Mouse (Mus musculus): ENCODE data around the gene Polr3g. TPM values are rescaled to one million over a fixed set of nuclear protein-coding genes. Genes with fewer than 3 reads are reported as not detected.
"Not testable (repeated sequence)": the region's sequence is repeated elsewhere in the genome, so short reads cannot be mapped to it uniquely, and the experiment has no call there.

Gene Polr3g
- total RNA-seq, 2 experiments from 2014 or later, result 0.69 to 1.3 TPM

DNA sequence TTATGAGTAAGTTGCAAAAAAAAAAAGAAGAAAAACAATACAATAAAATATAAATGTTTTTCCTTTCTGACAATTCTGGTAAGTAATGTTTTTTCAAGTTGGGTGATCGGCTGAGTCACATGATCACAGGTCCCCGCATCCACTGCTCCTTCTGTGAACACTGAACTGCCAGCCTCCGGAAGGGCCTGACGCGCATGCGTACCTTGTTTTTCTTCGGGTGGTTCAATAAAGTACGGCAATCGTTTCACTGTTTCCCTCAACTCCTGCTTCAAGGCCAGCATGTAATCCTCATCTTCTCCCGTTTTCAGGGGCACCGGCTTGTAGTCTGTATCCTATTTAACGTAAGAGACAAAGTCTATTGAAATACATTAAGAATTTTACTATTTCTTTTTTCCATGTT lies 16.4 kb downstream of the Polr3g start:
- intact Hi-C loops (cut with DNase I; ENCODE audit: low total_unique reads), result no loop called here

DNA sequence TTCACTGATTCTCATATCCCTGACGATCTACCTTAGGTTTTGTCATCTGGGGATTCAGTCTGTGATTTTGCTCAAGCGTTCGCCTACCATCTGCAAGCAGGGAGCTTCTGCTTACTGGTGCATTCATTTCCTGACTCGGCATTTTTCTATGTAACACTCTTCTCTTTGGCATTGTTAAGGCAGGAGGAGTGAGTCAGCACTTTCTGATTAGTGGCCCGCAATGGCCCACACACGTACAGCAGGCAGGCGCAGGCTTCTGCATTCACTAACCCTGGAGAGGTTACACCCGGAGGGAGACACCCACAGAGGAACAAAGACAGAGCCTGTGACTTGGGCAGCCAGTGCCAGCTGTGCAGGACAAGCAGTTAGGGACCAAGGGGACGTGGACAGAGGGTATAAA lies 19.2 kb downstream of the Polr3g start:
- intact Hi-C loops (cut with DNase I; ENCODE audit: low total_unique reads), result no loop called here
- no peak for DNase-seq

More for the DNA sequence above, 16.4 kb downstream of the Polr3g start:
- DNase-seq, result no peak

DNA sequence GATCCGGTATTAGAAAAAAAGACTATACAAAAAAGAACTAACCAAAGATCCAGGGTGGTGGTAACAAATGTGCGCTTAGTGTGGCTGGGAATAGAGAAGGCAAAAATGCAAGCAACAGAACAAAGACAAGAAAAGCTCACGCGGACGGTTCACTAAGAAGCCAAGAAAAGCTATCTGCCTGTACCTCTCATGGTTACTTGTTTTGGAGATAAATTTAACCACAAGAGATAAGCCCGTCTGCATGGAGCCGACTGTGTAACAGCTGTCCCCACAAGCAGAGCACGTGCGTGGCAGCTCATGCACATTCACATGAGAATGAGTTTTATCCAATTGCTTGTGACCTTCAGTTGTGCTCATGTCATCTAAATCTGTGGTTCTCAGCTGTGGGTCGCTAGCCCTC lies 20.3 kb downstream of the Polr3g start:
- DNase-seq, result no peak
- intact Hi-C loops (cut with DNase I; ENCODE audit: low total_unique reads), result no loop called here

DNA sequence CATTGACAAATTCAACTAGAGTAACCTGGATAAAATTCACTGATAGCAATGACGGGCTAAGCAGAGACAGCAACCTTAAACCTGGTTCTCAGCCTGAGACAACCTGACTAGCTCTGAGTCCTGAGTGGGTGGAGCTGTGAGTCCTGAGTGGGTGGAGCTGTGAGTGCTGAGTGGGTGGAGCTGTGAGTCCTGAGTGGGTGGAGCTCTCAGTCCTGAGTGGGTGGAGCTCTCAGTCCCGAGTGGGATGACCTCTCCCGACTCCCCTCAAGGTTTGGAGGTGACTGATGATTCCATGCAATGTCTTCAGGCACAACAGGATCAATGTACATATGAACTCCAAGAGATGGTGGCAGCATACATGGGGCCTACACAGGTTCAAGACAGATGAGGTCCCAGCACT lies 21.2 kb downstream of the Polr3g start:
- no peak for DNase-seq
- intact Hi-C loops (cut with DNase I; ENCODE audit: low total_unique reads), result no loop called here

DNA sequence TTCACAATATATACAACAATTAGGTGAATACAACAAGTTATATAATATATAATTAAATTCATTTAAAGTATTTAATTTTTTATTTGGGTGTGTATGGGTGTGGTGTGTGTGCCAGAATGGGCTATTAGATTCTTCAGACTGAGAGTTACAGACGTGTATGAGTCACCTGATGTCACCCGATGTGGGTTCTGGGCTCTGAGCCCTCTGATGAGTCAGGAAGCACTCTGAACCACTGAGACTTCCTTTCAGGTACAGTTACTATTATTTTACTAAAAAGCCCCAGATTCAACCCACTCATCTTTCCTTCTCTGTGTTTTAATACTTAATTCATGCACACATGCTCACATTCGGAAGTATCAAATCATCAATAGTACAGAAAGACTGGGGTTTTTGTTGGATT lies 25.9 kb downstream of the Polr3g start:
- intact Hi-C loops (cut with DNase I; ENCODE audit: low total_unique reads), result no loop called here

DNA sequence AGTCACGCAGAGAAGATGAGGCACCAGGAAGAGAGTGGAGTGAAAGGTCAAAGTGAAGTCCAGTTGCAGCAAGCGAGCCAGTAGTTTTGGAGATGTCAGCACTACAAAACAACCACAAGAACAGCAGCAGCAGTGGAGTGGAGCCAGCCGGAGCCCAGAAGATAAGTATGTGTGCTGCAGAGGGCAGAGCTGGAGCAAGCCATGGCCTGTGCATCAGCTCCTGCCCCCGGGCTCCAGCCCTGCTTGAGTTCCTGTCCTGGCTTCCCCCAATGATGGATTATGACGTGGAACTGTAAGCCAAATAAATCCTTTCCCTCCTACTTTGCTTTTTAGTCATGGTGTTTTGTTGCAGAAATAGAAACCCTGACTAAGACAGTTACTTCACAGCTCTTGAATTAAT lies 26.6 kb downstream of the Polr3g start:
- DNase-seq, result no peak
- intact Hi-C loops (cut with DNase I; ENCODE audit: low total_unique reads), result no loop called here

More for the DNA sequence above, 25.9 kb downstream of the Polr3g start:
- no peak for DNase-seq

DNA sequence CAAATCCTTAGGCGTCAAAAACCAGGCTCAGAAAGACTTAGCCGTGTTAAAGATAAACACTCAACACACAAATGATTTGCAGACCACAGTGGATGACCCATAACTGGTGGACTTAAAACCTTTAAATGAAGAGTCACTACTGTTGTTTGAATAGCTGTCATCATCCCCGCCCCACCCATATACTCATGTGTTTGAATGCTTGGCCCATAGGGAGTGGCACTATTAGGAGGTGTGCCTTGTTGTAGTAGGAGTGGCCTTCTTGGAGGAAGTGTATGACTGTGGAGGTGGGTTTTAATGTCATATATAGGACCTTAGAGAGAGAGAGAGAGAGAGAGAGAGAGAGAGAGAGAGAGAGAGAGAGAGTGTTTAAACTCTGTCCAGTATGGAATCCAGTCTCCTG lies 27.7 kb downstream of the Polr3g start:
- intact Hi-C loops (cut with DNase I; ENCODE audit: low total_unique reads), result no loop called here
- DNase-seq, result no peak

DNA sequence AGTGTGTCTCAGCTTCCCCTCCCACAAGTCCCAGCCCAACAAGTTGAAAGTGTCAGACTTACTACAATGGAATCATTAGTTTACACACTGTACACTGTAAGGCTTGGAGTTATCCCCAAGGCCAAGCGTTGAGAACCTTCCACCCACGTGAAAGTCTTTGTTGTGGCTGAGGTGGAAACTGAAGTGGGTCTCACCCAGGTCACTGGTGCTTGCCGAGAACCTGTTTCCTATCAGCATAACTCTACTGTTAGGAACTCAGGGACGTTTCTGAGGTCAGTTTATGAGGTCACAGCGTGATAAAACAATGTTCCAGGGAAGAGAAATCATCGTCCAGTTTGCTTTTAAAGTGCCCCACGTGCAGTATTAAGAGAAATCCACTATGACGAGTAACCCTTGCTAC lies 35.5 kb downstream of the Polr3g start:
- intact Hi-C loops (cut with DNase I; ENCODE audit: low total_unique reads), result no loop called here
- DNase-seq, result no peak

DNA sequence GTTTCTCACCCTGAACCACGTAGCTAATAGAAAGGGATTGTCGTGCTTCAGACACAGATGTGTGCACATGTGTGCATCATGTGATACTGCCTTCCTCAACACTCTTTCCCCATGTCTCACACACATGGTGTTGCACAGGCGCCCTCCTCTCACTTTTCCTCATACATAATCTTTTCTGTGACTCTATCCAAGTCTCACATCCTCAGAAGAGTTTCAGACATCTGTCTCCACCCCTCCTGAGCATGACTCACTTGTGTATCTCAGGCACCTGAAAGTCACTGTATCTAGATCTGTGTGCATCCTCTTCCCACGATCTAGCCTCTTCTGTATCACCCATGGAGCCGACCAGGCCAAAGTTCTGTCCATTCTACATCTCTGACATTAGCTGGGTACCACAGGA lies 43.1 kb downstream of the Polr3g start:
- DNase-seq, result no peak
- intact Hi-C loops (cut with DNase I; ENCODE audit: low total_unique reads), result no loop called here

DNA sequence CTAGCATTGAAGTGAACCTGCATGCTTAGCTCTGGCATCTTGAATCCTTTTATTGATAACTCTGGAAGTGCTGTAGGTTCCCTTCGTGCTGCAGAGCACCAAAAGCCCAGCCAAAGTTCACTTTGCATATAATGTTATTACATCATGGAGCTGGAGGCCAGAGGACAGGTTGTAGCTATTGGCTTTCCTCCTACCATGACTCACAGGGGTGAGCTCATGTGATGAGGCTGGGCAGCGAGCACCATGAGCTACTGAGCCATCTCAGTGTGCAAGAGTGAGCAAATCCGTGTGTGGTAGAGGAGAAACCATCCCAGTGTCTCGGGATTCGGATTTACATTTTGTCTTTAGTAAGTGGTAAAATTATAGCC lies 46.5 kb downstream of the Polr3g start:
- no peak for DNase-seq

DNA sequence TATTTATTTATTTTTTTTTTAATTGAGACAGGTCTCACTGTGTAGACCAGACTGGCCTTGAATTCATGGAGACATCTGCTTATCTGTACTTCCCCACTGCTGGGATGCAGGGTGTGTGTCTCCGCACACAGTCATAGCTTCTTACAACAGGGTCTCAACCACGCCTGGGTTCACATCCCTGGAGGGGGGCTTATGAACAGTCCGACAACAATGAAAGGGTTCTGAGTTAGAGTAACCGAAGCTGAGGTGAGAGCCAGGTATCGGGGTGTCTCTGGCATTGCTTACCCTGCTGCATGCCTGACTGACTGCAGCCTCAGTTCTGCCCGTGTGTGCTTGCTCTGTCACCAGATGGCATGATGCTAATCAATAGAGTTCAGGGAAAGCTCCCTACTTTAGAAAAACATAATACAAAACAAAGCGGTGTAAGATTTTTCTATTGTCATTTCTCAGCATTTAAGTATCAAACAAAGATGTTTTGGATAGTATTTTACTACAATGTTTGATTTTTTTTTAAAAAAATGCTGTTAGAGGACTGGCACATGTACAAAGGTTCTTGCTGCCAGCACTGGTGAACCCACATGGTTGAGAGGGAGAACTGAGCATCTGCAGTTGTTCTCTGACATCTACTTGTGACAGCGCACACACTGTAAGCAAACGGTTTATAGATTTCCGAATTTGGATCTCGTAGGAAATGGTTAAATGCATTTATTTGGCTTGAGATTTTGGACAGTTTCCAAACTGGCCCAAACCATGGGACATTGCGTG lies 47.1 kb downstream of the Polr3g start:
- DNase-seq, result no peak
- intact Hi-C loops (cut with DNase I; ENCODE audit: low total_unique reads), result no loop called here

More for the DNA sequence above, 46.5 kb downstream of the Polr3g start:
- intact Hi-C loops (cut with DNase I; ENCODE audit: low total_unique reads), result no loop called here

DNA sequence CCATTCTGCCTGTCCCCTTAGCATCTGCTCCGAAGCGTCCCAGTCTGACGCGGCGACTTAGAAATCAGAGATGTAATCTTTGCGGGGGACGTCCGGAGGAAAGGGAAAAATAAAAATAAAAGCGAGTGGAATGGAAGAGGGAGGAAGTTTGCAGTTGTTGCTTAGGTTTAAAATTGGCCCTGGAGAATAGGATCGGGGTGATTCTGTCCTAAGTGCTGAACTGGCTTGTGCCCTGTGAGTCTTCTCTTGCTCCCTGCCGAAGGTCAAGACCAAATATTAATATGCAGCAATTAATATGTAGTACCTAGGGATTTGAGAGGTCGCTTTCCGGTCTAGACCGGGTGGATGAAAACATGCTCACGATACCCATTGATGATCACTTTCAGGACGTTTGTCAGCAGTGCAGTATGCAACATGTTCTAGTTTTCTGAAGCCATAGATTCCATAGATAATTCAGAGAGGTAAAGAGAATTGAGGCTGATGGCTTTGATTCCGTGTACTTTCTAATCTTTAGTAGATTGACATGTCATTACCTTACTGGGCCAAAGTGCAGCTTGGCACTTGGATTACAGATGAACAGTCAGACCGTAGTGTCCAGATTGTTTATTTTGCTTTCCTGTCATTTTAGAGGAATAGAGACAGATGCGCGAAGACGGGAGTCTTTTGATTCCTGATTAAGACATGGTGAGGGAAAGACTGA lies 52.6 kb downstream of the Polr3g start:
- intact Hi-C loops (cut with DNase I; ENCODE audit: low total_unique reads), result no loop called here
- DNase-seq, result no peak

DNA sequence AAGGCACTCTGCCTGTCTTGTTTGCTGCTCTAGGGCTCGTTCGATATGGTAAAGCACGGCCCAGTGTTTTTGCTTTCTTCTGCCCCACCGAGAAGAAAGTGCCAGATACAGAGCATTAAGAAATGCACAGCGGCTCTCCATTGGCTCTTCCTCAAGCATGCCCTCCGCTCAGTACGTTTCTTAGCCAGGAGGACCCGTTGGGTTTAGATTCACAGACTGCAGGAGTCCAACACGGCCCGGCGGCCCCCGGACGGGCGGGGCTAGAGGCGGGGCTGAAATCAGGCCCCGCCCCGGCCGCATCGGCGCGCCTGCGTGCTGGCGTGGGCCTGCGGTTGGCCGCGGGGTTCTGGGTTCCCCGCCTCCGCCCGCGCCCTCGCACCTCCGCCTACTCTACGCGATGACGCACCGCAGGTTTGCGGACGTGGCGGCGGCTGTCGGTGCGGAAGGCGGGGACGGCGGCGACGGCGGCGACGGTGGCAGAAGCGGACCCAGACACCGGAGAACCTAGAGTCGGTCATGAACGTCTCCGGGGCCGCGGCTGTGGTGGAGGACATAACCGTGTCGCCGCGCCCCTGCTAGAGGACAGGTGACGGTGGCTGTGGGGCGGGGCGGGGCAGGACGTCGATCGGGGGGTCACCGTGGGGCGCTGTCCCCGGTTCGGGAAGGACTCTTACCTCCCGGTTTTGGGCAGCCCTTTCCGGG lies 53.3 kb downstream of the Polr3g start, which contains the start of gene Lysmd3:
Gene Lysmd3, plus strand, starts transcription at position 313 of the 702 bp plus-strand sequence.
- peak; percentile 94 for DNase-seq
- intact Hi-C loops (cut with DNase I; ENCODE audit: low total_unique reads), result no loop called here

DNA sequence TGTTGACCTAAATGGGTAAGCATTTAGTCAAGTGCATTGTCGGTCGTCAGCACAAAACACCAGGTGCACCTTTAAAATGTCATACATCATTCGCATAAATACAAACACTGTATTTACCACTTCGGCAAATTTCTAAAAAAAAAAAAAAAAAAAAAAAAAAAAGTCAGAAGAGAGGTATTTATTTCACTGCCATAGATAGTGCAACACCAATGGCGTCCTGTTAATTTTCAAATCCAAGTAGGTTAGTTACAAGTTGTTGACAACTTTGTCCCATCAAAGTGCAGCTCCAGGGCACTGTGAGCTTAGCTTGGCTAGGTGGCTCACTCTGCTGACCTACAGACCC lies 53.8 kb downstream of the Polr3g start:
- no peak for DNase-seq
- intact Hi-C loops (cut with DNase I; ENCODE audit: low total_unique reads), result no loop called here

DNA sequence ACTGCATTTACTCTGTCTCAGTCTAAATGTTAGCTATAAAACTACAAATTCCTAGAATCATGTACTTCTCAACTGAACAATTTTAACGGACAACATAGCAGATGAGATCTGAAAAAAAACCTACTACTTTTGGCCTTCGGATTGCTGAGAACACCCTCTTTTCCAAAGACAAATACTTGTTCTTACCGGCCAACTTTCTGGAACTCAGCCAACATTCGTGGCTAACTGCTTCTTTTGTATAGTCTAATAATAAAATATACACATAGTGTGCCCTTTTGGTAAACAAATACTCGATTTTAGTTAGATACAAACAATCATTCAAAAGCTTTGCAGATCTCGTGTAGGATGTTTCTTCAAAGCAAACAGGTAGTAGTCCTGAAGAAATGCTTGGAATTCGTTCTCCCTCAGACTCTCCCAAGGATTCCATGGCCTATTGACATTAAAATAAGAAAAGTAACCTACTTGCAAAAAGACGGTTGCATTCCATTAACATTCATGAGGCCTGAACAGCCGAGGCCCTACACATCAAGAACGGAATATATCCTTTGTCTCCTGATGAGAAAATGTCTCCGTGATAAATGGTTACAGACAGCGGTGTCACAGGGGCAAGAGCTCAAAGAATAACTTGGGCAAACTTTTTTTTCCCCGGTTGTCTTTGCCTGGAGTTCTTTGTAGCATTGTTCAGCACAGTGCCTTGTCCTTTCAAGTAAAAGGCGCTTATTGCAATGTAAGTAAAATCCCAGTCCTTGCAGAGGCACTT lies 54.5 kb downstream of the Polr3g start:
- no peak for DNase-seq
- intact Hi-C loops (cut with DNase I; ENCODE audit: low total_unique reads), result no loop called here

DNA sequence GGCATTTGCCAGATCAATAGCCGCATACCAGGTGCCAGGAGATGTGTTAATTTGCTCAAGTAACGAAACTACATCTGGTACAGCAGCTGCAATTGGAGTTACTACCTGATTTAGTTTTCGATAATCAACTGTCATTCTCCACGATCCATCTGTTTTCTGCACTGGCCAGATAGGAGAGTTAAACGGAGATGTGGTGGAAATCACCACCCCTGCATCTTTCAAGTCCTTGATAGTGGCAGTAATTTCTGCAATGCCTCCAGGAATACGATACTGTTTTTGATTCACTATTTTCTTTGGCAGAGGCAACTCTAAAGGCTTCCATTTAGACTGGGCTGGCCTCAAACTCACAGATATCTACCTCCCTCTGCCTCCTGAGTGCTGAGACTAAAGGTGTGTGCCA lies 60.4 kb downstream of the Polr3g start:
- intact Hi-C loops (cut with DNase I; ENCODE audit: low total_unique reads); DNase-seq: not testable (repeated sequence)

DNA sequence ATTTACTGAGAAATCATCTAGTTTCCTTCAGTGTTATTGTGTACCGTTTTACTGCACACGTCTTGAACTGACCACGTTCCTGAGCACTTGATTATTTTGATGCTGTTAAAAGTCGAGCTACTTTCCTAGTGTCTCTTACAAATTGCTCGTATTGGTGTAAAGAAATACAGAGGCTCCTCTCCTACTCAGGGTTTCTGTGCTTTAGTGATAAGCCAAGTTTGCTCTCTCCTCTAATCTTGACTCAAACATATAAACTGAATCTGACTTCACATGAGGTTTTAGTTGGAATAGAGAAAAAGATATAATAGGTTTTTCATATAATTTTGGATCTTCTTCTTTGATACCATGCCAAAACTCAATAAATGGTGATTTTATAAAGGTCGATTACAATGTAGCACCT lies 64.5 kb downstream of the Polr3g start:
- intact Hi-C loops (cut with DNase I; ENCODE audit: low total_unique reads), result loop anchor here (10.0 kb wide), 1 partner anchor 118 kb away; no protein-coding TSS in a partner anchor
- no peak for DNase-seq

DNA sequence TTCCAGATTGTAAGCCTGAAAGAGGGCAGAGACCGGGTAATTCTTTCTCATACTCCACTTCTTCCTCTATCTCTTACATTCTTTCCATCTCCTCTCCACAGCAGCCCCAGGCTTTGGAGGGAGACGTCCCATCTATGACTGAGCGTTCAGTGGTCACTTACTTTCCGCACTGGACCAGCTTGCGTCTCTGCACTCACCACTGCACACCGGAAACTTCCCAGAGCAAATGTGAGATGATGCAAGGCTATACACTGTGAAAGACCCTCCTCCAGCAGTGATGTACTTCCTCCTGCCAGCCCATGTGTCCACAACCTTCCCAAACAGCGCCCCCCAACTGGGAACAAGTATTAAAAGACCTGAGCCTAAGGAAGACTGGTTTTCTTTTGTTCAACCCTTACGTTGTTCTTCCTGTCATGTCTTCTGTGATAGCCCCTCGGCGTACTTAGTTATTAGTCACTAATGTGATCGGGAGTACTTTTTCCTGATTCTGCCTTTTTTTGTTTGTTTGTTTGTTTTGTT lies 66.7 kb downstream of the Polr3g start:
- intact Hi-C loops (cut with DNase I; ENCODE audit: low total_unique reads), result loop anchor here (5.0 to 10.0 kb wide), 2 partner anchors 121 to 207 kb away; no protein-coding TSS in a partner anchor
- no peak for DNase-seq

DNA sequence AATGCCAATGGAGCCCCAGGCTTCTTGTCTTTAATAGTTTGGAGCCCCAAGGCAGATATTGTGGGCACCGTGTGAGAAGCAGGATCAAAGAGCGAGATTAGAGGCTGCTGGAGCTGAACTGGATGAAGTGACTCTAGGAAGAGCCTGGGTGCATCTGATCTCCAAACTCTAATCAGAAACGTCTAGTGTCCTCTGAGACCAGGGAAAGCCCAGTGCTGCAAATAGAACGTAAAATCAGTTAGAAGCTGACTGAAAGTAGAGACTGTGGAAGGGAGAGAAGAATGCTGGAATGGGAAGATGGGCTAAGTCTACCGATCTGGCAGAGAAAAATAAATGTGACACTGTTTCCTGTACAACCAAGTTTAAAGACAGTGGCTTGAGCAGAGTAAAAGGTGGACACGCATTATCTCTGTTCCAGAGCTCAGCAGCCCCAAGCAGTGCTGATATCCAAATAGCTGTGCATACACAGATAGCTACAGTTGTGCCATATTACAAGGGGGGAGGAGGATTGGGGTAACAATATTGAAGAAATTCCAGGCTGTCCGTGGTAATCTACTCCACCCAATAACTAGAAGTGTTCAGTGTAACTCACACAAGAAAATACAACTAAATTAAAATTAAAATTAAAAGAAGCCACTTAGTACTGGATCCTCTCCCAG lies 68.2 kb downstream of the Polr3g start:
- DNase-seq, result no peak
- intact Hi-C loops (cut with DNase I; ENCODE audit: low total_unique reads), result loop anchor here (5.0 to 10.0 kb wide), 2 partner anchors 122 to 205 kb away; no protein-coding TSS in a partner anchor
